Mouse (Mus musculus) heart, adult 10 weeks (tissue): ENCODE results near the gene Ppef2. TPM values are rescaled to one million over a fixed set of nuclear protein-coding genes. Genes with fewer than 3 reads are reported as not detected.

ENCODE experiments used
- polyA plus RNA-seq: library from polyadenylated mRNA; stranded (reverse); fragments of 350-450 nt; fragmentation: Illumina TruSeq; extraction: RNeasy Lipid Tissue Mini Kit (QIAGEN cat#74804); gene quantifications from one replicate; pipeline ENCODE4 v1.2.3, GENCODE M21; 2014; ENCODE audit warnings: low read depth, low replicate concordance

Gene Ppef2
- not detected for polyA plus RNA-seq

GRCm38 (mm10) chr5:92256218-92256617, at the start of gene Ppef2:
TSS of gene Ppef2 (minus strand) at chr5:92256278.

GRCm38 (mm10) chr5:92277437-92278394, 21.6 kb upstream of the Ppef2 start, which contains the start of gene Naaa:
TSS of gene Naaa (minus strand) at chr5:92278170.

GRCm38 (mm10) chr5:92215308-92215707, 40.8 kb downstream of the Ppef2 start, which contains the start of gene U90926:
TSS of gene U90926 (minus strand) at chr5:92215408.

Other genes with a start within 250 kb of the Ppef2 start
- gene Cdkl2, start 212.4 kb downstream of the Ppef2 start, polyA plus RNA-seq, result 5.5 TPM
- gene G3bp2, start 172.6 kb downstream of the Ppef2 start, polyA plus RNA-seq, result 44.4 TPM
- gene Uso1, start 118.3 kb downstream of the Ppef2 start, polyA plus RNA-seq, result 41.5 TPM
- not detected for gene U90926, start 40.9 kb downstream of the Ppef2 start, polyA plus RNA-seq
- 18.8 TPM for gene Naaa, start 21.9 kb upstream of the Ppef2 start, polyA plus RNA-seq
- gene Sdad1, start 54.2 kb upstream of the Ppef2 start, polyA plus RNA-seq, result 9.7 TPM
- 5.9 TPM for gene Cxcl9, start 71.8 kb upstream of the Ppef2 start, polyA plus RNA-seq
- gene Art3, start 75.5 kb upstream of the Ppef2 start, polyA plus RNA-seq, result 833 TPM
- 0.45 TPM for gene Cxcl10, start 92.6 kb upstream of the Ppef2 start, polyA plus RNA-seq
- 16.9 TPM for gene Nup54, start 178.9 kb upstream of the Ppef2 start, polyA plus RNA-seq